Mouse (Mus musculus): ENCODE data around the gene H60c. TPM values are rescaled to one million over a fixed set of nuclear protein-coding genes. Genes with fewer than 3 reads are reported as not detected.

The H60c gene
- total RNA-seq (2014; rRNA removed) (not detected in 2 replicates), polyA plus RNA-seq (2012; rRNA removed) (not detected in 2 replicates)

DNA sequence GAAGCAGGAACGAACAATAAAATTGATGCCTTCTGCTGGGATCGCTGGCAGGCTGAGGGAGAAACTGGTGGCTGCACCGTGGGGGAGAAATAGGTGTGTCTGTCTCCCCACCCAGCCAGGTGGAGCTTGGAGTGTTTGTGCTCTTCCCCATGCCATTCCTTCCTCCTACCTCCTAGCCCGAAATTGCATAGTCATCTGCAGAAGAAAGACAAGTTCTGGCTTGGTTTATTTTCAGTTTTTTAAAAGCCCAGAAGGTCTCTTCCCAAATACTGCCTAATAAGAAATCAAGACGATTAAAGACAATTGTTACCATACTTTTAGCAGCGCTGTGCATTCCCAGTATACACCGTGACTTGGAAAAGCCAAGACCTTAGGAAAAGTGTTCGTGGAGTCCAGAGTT is at the start of gene H60c:
Gene H60c (minus strand): TSS at position 101 of the 400 bp plus-strand sequence.
- no peak for DNase-seq (ENCODE audit: extremely low read depth, low read depth, low spot score)
- Histone ChIP-seq H3K27ac (replicated peaks; ENCODE audit: insufficient read depth, low read depth, low read length) (no peak within 1 kb of the TSS), H3K9ac (ENCODE audit: low read depth, low read length) (no peak within 1 kb of the TSS), H3K27me3 (ENCODE audit: control insufficient read depth, insufficient read depth, low read length) (no peaks in the 10 kb centered on the region), H3K36me3 (ENCODE audit: control insufficient read depth, insufficient read depth, low read length) (no peaks in the 10 kb centered on the region), H3K79me2 (ENCODE audit: control insufficient read depth, insufficient read depth, low read length) (no peaks in the 10 kb centered on the region), H3K4me3 (ENCODE audit: insufficient read depth, low read depth, low read length) (no peak within 1 kb of the TSS), H3K4me1 (ENCODE audit: control insufficient read depth, insufficient read depth, low read length) (peaks cover 4% of the 10 kb centered on the region; the same call in 1 of the 2 replicates)
- WGBS: 71% methylated on average over 8 of the region's 8 CpGs
- no peak for TF ChIP-seq POLR2A (IDR thresholded peaks at IDR 0.05; ENCODE audit: extremely low read depth, insufficient read depth, low read length)
- TF ChIP-seq CTCF (IDR thresholded peaks at IDR 0.05; ENCODE audit: low read depth, low read length): no peak

DNA sequence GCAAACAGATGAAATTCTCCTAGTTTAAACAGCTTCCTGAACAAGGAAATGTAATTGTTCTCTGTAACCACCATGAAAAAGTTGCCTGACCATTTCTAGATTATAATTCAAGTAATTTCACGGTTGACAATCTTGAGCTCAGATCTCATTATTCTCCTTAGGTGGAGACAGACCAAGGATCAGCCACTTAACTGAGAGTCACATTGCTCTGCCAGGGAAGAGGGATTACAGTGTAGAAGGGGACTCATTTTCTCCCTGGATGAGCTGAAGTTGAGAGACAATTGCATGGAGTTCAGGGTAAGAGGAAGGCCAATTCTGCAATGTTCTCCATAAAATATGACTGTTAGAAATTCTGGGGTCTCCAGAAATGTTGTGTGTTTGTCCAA is 41.2 kb upstream of the H60c start:
- H3K27ac ChIP-seq (replicated peaks; ENCODE audit: insufficient read depth, low read depth, low read length): no peak overlapping the region
- no peak overlapping the region for H3K4me3 ChIP-seq (ENCODE audit: insufficient read depth, low read depth, low read length)
- no peaks in the 10 kb centered on the region for H3K36me3 ChIP-seq (ENCODE audit: control insufficient read depth, insufficient read depth, low read length)
- TF ChIP-seq POLR2A (IDR thresholded peaks at IDR 0.05; ENCODE audit: extremely low read depth, insufficient read depth, low read length) (no peak), CTCF (IDR thresholded peaks at IDR 0.05; ENCODE audit: low read depth, low read length) (no peak)
- H3K9ac ChIP-seq (ENCODE audit: low read depth, low read length): no peak overlapping the region
- H3K4me1 ChIP-seq (ENCODE audit: control insufficient read depth, insufficient read depth, low read length): no peaks in the 10 kb centered on the region
- DNase-seq (ENCODE audit: extremely low read depth, low read depth, low spot score): no peak
- H3K79me2 ChIP-seq (ENCODE audit: control insufficient read depth, insufficient read depth, low read length): no peaks in the 10 kb centered on the region
- no peaks in the 10 kb centered on the region for H3K27me3 ChIP-seq (ENCODE audit: control insufficient read depth, insufficient read depth, low read length)
- WGBS: 81% methylated on average over 1 of the region's 1 CpGs

DNA sequence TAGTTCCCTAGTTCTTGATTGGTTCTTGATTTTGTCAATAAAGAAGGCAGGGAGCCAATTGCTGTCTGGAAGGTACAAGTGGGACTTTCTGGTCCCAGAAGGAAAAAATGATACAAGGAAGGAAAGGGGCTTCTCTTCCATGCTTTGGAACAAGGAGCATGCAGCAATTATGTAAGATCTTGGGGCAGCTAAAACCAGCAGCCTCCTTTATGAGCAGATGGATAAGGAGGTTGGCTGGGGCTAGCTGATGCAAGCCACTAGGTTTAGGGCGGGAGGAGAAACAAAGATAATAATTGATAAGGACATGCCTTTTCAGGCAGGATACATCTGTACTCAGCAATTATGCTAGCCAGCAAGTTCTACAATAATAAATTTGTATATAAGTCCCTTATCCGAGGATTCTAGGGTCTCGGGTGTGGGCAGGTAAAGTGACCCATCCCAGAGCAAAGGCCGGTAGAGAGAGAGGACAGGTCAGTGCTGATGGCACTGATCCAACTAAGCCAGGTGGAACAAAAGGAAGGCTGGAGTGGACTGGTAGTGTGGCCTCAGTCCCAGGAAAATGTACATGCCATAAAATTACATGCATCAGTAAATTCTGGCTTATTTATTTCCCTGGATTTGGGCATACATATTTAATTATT is 40.7 kb upstream of the H60c start:
- no peak for DNase-seq (ENCODE audit: extremely low read depth, low read depth, low spot score)
- WGBS: 54% methylated on average over 4 of the region's 4 CpGs
- no peak overlapping the region for H3K27ac ChIP-seq (replicated peaks; ENCODE audit: insufficient read depth, low read depth, low read length)

DNA sequence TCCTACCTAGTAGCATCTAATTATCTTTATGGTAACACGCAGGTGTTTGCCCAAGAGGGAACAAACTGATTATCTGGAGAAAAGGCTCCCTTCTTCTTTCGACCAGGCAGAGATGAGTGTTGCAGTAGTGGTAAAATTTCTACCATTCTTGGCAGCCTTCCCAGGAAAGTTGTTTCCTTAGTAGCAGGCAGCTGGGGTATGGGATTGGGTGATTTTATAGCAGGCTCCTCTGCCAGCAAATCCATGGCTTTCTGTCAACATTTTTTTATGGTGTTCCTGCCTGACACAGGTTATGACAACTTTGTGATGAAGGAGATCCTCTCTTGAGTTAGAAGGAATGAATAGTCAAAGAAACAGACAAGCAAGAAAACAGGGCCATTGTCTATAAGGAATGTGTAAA is 40.2 kb upstream of the H60c start:
- WGBS: 19% methylated on average over 2 of the region's 2 CpGs
- H3K4me3 ChIP-seq (ENCODE audit: insufficient read depth, low read depth, low read length): no peak overlapping the region
- H3K9ac ChIP-seq (ENCODE audit: low read depth, low read length): no peak overlapping the region
- H3K79me2 ChIP-seq (ENCODE audit: control insufficient read depth, insufficient read depth, low read length): no peaks in the 10 kb centered on the region
- TF ChIP-seq CTCF (IDR thresholded peaks at IDR 0.05; ENCODE audit: low read depth, low read length) (no peak), POLR2A (IDR thresholded peaks at IDR 0.05; ENCODE audit: extremely low read depth, insufficient read depth, low read length) (no peak)
- H3K27ac ChIP-seq (replicated peaks; ENCODE audit: insufficient read depth, low read depth, low read length): no peak overlapping the region
- DNase-seq (ENCODE audit: extremely low read depth, low read depth, low spot score): peak; percentile 35
- no peaks in the 10 kb centered on the region for H3K27me3 ChIP-seq (ENCODE audit: control insufficient read depth, insufficient read depth, low read length)
- H3K36me3 ChIP-seq (ENCODE audit: control insufficient read depth, insufficient read depth, low read length): no peaks in the 10 kb centered on the region
- H3K4me1 ChIP-seq (ENCODE audit: control insufficient read depth, insufficient read depth, low read length): no peaks in the 10 kb centered on the region

More for the DNA sequence above, 40.7 kb upstream of the H60c start:
- TF ChIP-seq CTCF (IDR thresholded peaks at IDR 0.05; ENCODE audit: low read depth, low read length): no peak
- TF ChIP-seq POLR2A (IDR thresholded peaks at IDR 0.05; ENCODE audit: extremely low read depth, insufficient read depth, low read length): no peak
- Histone ChIP-seq H3K79me2 (ENCODE audit: control insufficient read depth, insufficient read depth, low read length) (no peaks in the 10 kb centered on the region), H3K4me1 (ENCODE audit: control insufficient read depth, insufficient read depth, low read length) (no peaks in the 10 kb centered on the region), H3K27me3 (ENCODE audit: control insufficient read depth, insufficient read depth, low read length) (no peaks in the 10 kb centered on the region), H3K4me3 (ENCODE audit: insufficient read depth, low read depth, low read length) (no peak overlapping the region), H3K36me3 (ENCODE audit: control insufficient read depth, insufficient read depth, low read length) (no peaks in the 10 kb centered on the region), H3K9ac (ENCODE audit: low read depth, low read length) (no peak overlapping the region)

DNA sequence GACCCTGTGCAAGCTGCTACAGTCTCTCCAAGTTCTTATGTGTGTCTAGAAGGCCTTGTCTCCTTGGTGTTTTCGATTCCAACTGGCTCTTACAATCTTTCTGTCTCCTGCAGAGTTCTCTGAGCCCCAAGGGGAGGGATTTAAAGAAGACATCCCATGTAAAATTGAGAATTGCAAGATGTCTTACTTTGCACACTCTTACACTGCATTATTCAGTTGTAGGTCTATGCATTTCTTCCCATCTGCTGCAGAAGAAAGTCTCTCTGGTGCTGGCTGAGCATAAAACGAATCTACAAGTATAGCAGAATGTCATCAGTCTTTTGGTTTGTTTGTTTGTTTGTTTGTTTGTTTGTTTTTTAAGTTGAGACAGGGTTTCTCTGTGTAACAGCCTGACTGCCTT is 26.4 kb upstream of the H60c start:
- H3K4me1 ChIP-seq (ENCODE audit: control insufficient read depth, insufficient read depth, low read length): no peaks in the 10 kb centered on the region

DNA sequence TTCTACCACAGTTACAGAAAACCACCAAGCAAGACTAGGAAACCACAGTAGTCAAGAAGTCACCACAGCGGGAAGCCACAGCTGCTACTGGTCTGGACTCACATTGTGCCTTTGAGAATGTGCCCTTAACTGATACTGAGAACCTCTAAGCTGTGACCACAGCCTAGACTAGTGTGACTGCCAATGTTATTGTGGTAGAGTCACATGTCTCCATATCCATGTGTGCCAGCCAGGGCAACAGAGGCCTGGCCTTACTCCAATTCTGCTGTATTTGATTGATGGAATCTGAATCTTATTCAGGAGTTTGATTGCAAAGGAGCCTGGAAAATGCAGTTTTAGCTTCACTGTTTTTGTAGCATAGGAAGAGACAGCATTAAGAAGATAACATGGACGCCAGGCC is 13.5 kb upstream of the H60c start:
- TF ChIP-seq CTCF (IDR thresholded peaks at IDR 0.05; ENCODE audit: low read depth, low read length) (no peak), POLR2A (IDR thresholded peaks at IDR 0.05; ENCODE audit: extremely low read depth, insufficient read depth, low read length) (no peak)

More for the DNA sequence above, 26.4 kb upstream of the H60c start:
- Histone ChIP-seq H3K36me3 (ENCODE audit: control insufficient read depth, insufficient read depth, low read length) (no peaks in the 10 kb centered on the region), H3K27ac (replicated peaks; ENCODE audit: insufficient read depth, low read depth, low read length) (no peak overlapping the region), H3K27me3 (ENCODE audit: control insufficient read depth, insufficient read depth, low read length) (no peaks in the 10 kb centered on the region), H3K9ac (ENCODE audit: low read depth, low read length) (no peak overlapping the region), H3K4me3 (ENCODE audit: insufficient read depth, low read depth, low read length) (no peak overlapping the region), H3K79me2 (ENCODE audit: control insufficient read depth, insufficient read depth, low read length) (no peaks in the 10 kb centered on the region)
- no peak for DNase-seq (ENCODE audit: extremely low read depth, low read depth, low spot score)
- no peak for TF ChIP-seq CTCF (IDR thresholded peaks at IDR 0.05; ENCODE audit: low read depth, low read length)
- no peak for TF ChIP-seq POLR2A (IDR thresholded peaks at IDR 0.05; ENCODE audit: extremely low read depth, insufficient read depth, low read length)
- WGBS: 51% methylated on average over 2 of the region's 2 CpGs

More for the DNA sequence above, 13.5 kb upstream of the H60c start:
- peak; percentile 61 for DNase-seq (ENCODE audit: extremely low read depth, low read depth, low spot score)
- Histone ChIP-seq H3K27ac (replicated peaks; ENCODE audit: insufficient read depth, low read depth, low read length) (no peak overlapping the region), H3K4me1 (ENCODE audit: control insufficient read depth, insufficient read depth, low read length) (no peaks in the 10 kb centered on the region), H3K27me3 (ENCODE audit: control insufficient read depth, insufficient read depth, low read length) (no peaks in the 10 kb centered on the region), H3K9ac (ENCODE audit: low read depth, low read length) (no peak overlapping the region), H3K36me3 (ENCODE audit: control insufficient read depth, insufficient read depth, low read length) (no peaks in the 10 kb centered on the region), H3K79me2 (ENCODE audit: control insufficient read depth, insufficient read depth, low read length) (no peaks in the 10 kb centered on the region), H3K4me3 (ENCODE audit: insufficient read depth, low read depth, low read length) (no peak overlapping the region)
- 89% methylated on average over 2 of the region's 2 CpGs for WGBS
